Mouse (Mus musculus) R1 (cell line): ENCODE results near the gene Gja5.
"Not testable (repeated sequence)": the region's sequence is repeated elsewhere in the genome, so short reads cannot be mapped to it uniquely, and the experiment has no call there.

Source experiments
- DNase-seq: peaks from one replicate; pipeline ENCODE4 v3.0.0-alpha.2; 2018; ENCODE audit warnings: low read depth, low spot score

Gja5 gene

DNA sequence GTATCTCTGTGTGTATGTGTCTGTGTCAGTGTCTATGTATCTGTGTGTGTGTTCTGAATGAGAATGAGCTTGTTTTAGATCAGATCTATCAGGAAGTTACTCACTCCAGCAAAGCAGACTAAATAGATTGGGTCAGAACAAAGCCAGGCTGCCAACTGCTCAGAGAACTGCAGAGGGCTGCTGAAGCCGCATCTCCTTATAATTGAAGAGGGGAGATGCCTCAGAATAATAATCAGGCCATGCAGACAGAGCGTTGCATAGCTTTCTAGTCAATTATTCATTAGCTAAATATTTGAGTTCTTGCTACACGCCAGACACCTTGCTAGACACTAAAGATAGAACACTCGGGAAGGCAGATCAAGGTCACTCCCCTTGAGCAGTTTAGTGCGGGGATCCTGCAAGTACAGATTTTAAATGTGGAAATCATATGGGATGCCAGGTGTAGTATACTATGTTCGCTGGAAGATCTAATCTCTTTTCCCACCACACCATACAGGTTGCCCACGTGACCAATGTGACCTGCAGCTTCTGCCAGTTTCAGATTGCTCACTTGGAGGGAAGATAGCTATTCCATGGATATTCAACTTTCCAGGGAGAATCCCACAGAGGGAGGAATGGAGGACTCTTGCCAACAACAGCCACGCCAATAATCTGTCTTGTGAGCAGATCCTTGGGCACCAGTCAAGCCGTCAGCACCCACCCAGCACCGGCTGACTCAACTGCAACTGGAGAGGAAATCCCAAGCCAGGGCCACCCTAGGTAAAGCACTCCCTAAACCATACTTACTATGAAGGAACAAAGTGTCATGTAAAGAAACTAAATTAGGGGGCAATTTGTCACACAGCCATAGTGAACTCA is 196.5 kb downstream of the Gja5 start:
- no peak for DNase-seq

GRCm38 (mm10) chr3:97103946-97104345 is 199.5 kb downstream of the Gja5 start:
- not testable (repeated sequence) for DNase-seq

DNA sequence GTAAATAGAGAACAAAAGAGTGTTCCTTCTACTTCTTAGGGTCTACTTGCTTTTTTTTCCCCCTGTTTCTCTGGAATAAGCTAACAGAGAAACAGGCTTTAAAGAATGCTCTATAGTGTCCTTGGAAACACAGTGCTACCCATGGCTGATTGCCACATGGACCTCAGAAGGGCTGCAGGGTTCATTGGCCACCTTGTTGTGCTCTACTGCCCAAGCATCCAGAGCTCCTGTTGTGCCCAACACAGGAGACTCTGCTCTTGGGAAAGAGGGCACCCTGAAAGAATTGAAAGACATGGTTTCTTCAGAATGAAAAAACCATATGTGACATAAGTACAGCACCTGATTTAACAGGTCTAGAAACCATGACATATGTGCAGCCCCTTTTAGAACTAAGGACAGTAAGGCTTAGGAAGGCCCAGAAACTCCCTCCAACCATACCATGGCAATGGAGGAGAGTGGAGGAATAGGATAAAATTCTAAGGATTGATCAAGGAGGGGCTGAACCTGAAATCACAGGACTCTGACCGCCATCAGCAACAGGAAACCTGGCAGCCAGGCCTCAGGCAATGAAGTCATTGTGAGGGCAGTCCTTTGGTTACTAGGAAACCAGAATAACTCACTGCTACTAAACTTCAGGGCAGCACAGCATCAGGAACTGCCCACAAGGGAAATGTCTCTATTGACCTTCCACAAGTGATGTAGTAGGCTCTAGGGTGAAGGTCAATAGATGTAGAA is 200.4 kb downstream of the Gja5 start:
- no peak for DNase-seq

DNA sequence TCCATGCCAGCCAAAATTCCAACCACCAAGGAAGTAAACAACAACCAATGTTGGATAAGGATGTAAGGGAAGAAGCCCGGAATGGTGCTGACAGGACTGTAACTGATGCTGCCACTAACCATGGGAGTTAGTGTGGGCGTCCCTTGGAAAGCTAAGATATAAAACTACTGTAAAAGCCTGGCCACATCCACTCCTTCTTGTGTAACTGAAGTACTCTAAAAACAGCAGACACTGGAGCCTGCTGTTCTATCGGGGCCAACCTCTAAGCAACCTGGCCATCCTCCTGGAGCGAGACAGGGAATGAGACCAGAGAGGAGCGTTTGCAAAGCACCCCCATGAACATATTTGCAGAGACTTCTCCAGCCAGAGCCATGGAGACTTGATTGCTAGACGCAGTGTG is 213.0 kb downstream of the Gja5 start:
- no peak for DNase-seq

DNA sequence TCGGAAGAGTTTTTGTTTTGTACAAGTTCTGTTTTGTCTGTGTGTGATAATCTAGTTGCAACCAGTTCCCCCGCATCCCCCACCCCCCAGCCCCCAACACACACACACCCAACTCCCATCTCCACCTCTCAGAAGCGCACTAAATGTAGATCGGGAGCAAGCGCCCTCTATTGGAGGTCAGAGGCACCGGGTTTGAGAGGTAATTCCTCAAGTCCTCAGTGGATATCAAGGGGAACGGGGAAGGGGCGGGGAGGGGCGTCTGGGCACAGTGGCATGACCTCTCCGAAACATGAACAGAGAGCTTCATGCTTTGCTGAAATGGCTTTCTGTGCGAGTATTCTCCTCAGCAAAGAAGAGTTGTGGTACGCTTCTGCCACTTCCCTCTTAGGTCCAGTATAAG is 213.8 kb downstream of the Gja5 start:
- peak; percentile 84 for DNase-seq

DNA sequence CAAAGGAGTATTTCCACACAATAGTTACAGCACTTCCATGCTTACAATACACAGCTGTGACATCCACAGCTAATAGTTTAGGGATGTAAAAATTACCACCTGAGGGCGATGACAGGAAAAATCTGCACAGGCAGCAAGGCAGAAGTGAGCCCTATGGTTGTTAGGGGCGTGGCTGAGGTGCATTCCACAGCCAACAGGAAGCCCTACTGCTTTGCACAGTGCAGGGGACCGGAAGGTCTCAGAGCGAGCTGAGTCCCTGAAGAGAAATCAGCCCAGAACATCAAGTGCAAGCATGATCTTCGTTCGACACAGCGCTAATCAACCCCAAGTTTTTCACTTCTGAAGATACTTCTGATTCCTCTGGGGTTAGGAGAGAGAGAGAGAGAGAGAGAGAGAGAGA is 219.7 kb downstream of the Gja5 start:
- DNase-seq = peak; percentile 89
